Mouse (Mus musculus): ENCODE data around the gene Txndc8.

Txndc8 gene

DNA sequence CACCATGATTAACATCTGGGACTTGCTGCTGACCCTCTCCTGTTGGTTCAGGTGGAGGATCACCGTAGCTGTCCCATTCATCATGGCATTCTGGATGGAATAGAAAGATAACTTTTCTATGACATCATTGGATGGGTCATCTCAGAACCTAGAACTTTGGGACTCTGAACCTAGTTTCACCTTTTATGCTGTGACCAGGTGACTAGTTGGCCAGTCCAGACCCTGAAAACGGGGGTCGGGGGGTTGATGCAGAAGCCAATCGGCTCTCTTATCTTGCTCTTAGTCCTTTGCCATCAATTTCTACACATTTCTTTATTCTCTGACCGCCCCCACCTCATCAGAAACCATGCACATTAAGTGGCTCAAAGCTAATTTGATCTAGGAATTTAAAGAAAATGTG, at the start of gene Txndc8:
Txndc8 (minus strand) TSS at position 101 of the 400 bp plus-strand sequence.
- no peak for DNase-seq (ENCODE audit: low spot score in 2 of 2)

DNA sequence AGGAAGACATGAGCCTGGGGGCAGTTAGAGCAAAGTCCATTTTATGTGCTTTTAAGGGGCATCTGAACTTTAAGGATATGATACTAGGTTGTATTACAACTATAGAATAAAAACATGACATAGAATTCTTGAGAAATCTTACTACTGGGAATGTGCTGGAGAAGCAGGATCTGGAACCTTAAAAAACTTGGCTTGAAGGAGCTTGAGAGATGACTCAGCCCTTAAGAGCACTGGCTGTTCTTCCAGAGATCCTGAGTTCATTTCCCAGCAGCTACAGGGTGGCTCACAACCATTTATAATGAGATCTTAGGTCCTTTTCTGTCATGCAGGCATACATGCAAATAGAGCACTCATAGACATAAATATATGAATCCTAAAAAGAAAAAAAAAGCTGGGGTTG, 46.7 kb upstream of the Txndc8 start:
- DNase-seq (ENCODE audit: low spot score in 2 of 2), result no peak

DNA sequence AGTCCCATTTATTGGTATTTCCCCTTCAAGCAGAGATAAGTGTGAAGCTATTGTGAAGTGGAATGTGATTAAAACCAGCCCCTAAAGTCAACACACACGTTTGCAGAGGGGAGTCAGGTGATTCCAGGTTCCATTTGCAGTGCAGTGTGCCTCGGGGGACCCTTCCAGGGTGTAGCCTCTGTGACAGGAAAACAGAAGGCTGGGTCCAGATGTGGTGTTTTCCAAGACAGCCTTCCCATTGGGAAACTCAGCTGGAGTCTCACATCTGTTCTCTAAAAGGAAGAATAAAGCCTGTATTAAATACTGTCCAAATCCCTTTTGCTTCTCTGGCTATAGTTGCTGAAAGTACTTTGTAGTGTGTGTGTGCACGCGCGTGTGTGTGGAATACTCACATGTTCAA, 45.5 kb upstream of the Txndc8 start:
- DNase-seq (ENCODE audit: low spot score in 2 of 2), result no peak

DNA sequence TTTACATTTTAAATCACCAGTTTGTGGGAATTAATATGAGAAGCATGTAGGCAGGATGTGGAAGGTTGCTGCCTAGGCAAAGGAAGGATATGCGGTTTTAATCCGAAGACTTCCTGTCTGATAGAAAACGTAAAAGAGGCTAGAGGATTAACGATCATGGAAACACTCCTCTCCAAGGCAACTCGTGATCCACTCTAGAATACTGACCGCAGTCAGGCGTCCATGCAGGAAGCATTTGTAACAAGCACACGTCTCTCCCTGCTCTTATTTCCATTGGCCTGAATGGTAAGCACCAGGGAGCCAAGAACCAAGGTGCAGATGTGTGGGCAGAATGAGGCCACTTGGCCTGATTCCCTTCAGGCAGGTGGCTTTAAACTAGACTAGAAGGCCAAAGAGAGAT, 41.8 kb upstream of the Txndc8 start:
- DNase-seq (ENCODE audit: low spot score in 2 of 2), result no peak

DNA sequence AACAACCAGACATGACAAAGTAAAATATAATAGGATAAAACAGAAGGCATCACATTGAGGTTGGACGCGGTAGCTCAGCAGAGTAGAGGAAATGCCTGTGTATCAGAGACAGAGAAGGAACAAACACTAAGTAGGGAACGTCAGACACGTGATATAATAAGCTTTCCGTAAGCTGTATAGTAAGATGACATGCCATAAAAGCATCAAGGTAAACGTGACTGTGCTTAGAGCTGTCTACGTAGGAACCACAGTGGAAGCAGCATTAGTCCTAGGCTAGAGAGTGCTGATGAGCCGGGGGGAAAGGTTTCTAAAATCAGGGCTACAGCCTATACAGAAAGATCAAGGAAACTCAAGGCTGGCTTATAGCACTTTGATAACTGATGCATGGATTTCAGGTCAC, 41.4 kb upstream of the Txndc8 start:
- DNase-seq (ENCODE audit: low spot score in 2 of 2), result no peak

DNA sequence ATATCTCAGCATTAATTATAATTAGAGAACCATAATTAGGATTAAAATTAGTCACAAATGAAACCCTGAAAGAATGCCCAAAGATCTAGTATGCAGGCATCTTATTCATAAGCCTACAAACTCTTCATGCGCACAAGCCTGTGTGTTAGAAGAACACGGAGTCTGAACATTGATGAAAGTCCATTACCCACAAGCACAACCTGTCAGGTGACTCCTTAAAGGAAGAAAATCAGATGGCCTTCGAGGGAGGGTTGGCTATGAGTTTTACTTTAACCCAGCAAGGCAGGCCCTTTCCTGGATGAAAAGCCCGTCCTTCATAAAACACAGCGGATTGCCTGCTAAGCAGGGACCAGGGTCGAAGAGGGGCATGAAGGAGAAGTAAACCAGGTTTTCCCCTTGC, 35.9 kb upstream of the Txndc8 start:
- DNase-seq (ENCODE audit: low spot score in 2 of 2), result no peak

DNA sequence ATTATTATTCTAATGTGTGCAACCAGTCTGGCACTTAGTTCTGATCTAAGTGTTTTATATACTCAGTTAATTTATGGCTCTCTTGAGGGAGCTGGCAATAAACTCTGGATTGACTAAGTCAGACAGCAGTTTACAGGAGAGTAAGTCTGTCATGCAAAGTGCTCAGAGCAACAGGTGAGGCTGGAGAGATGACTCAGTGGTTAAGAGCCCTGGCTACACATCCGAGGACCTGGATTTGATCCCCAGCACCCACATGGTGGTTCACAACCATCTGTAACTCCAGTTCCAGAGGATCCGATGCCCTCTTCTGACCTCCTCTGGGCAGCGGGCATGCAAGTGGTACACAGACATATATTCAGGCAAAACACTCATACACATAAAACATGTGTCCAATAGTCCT, 35.4 kb upstream of the Txndc8 start:
- no peak for DNase-seq (ENCODE audit: low spot score in 2 of 2)

DNA sequence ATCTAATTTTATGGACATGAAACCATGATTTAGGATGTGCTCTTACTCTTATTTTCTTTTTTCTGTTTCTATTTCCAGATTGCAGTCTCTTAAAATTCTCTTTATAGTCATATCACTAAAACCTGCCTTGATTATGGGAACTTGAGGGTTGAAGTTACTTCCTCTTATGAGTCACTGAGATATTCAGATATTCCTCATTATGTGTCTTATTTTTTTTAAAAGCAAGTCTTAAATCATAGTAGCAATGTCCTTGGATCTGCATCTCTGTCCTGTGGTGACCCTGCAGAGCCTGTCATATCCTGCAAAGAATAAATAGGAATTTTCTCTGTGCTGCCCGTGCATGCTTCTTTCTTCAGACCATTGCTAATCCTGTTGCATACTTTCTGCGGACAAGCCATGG, 31.2 kb upstream of the Txndc8 start:
- DNase-seq (ENCODE audit: low spot score in 2 of 2), result no peak

DNA sequence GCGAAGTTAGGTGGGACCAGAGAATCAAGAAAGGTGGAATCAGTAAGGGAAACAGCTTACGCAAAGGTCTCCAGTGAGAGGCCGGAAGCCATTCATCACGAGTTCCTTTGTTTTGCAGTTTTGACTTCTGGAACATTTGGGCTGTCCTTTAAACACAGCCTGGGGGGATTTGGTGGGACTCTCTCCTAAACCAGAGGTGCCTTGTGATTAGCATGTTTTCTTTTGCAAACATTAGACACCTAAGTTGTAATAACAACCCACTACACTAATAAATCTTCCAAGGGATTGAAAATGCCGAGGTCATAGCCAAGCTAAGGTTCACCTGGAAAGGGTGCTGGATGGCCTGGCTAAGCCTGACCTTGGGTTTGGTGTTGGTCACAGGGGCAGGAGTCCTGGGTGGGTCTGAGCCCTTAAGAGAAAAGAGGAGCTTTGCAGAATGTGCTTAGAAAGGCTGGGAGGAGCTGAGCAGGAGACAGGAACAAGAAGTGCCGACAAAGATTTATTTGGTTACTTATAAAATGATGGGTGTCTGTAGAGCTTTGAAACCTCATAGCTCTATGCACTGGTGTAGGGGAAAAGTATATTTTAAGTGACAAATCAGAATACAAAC, 28.3 kb upstream of the Txndc8 start:
- no peak for DNase-seq (ENCODE audit: low spot score in 2 of 2)

DNA sequence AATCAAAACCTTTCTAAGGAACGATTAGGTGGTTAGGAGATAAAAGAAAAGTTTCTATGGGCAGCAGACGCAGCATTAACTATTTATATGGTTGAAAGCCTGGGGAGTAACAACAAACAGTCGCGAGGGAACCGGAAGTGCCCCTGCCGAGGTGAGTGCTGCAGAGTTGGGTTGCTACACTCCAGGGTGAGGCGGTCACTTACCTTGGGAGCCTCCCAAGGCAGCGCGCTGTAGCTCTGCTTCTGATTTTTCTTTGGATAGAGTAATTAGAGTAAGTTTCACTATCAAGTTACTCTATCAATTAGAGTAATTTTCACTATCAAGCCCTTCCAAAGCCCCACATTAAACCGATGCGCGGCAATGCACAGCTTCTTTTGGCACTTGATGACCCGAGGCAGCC, 25.7 kb upstream of the Txndc8 start:
- DNase-seq (ENCODE audit: low spot score in 2 of 2), result no peak

DNA sequence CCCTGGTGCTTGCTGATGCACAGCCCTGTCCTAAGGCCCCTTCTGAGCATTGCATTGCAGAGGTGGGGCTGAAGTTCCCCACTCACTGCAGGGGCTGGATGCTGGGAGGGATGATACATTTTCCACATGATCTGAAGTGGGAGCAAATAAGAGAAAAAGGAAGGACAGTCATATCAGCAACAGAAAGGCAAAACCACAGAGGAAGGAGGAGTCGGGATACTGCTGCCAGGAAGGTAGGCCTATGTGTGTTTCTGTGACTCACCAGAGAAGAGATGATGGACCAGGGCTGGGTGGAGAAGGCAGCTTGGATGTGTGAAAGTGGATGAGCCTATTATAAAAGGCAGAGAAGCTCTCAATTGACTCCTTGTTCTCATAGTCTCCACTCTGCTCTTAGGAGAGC, 23.8 kb upstream of the Txndc8 start:
- DNase-seq (ENCODE audit: low spot score in 2 of 2), result no peak

DNA sequence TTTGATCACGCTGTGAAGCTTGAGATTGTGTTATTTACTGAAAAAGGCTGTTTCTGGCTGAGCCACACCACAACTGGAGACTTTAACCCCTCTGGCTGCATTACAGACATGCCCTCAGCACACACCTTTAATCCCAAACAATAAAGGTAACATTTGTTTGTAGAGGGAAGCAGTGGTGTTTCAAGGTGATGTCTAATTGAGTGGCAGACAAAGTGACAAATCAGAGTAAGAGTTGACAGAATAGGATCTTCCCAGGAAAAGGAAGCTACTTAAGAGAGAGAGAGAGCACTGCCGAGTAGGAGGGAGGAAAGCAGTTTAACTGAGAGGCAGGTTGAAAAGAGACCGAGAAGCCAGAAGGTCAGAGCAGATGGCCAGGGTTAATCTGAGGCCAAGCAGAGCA, 5.4 kb downstream of the Txndc8 start:
- DNase-seq (ENCODE audit: low spot score in 2 of 2), result no peak

DNA sequence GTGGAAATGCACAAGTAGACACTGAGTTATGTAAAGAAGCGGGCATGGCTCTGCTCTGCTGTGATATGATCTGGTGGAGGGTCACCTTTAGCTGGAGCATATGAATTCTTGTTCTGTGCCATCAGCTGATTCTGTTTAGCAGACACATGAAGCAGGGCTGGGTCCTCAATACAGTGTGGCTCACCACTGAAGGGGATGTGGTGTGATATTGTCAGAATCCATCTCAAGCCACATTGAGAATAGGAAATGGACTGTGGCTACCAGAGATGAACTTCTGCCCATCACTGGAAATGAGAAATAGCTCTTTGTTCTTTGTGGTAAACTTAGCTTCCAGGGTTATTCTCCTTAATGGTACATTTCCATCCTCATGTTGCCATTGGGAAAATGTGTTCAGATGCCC, 17.5 kb downstream of the Txndc8 start:
- DNase-seq (ENCODE audit: low spot score in 2 of 2), result no peak

DNA sequence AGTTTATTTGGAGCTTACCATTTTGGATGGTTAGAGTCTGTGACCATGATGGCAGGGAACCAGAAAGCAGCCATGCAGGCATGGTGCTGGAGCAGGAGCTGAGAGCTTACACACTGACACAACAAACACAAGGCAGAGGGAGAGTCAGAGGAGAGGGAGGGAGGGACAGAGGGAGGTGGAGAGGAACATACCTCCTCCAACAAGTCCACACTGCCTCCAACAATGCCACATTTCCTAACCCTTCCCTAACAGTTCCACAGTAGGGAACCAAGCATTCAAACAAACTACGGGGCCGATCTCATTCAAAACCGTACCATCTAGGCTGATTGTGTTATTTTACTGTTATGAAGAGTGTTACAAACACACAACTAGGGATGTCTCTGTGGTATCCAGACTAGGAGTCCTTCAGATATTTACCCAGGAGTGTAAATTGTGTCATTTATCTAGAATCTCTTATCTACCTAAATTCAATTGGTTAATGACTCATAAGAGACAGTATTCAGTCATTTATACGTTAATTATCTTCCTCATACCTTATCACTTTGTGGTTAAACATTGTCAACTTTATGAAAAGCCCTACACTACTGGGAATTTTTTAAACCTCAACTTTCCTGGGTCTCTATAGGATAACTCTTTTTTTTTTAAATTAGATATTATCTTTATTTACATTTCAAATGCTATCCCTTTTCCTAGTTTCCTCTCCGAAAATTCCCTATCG, 34.4 kb downstream of the Txndc8 start:
- no peak for DNase-seq (ENCODE audit: low spot score in 2 of 2)

DNA sequence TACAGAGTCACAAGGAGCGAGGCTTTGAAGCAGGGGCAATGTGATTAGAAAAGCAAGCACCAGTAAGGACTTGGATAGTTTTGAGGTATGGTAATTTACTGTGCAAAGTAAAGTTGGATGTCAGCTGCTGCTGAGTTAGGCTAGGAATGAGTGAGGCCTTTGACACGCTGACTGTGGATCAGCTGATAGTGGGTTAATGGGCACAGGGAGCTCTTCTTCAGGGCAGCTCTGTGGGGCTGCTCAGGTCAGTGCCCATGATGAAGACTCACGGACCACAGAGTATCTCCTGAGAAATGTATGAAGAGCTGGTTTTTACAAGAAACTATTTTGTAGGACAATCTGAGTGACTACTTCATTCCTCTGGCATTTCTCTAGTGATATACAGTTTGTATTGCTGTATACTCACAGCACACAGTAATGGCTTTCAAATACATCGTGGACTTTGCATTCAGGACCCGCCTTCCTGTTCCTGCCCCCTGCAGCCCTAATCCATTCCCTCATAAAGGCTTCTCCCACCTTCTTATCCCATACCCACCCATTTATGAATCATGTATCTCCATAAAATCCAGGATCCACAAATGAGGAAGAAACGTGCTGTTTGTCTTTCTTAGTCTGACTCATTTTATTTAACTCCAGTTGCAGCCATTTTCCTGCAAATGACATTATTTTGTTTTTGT, 35.2 kb downstream of the Txndc8 start:
- no peak for DNase-seq (ENCODE audit: low spot score in 2 of 2)

DNA sequence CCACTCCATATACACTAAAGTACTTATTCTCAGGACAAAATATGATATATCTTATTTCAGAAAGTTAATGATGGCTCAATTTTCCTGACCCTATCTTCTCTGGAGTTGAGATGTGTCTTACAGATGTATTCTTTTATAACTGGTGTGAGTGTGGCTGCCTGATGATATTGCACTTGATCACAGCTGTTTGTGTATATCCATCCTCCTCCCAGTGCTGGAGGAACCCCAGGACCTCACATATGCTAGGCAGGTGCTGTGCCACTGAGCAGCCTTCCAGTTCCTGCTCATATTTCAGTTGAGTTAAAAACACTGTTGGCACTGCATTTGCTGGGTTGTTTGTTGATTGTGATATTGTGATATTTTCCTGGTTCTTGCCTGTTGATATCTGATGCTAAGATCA, 38.6 kb downstream of the Txndc8 start:
- no peak for DNase-seq (ENCODE audit: low spot score in 2 of 2)

DNA sequence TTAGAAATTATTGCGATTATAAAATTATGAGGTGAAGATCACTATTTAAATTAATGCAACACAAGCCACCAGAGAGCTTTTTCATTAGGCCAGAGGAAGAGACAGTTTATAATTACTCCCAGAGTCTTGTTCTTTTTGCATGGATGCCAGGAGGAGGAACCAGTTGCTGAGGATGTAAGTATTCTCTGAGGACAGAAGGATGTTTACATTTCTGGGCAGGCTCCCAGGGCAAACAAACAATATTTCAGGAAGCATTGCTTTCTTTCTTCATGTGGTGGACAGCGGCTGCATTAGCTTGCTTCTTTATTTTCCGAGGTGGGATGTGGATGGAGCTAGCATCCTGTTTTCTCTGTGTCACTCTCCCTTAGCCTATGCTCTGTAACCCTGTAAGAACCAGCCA, 41.7 kb downstream of the Txndc8 start:
- no peak for DNase-seq (ENCODE audit: low spot score in 2 of 2)

DNA sequence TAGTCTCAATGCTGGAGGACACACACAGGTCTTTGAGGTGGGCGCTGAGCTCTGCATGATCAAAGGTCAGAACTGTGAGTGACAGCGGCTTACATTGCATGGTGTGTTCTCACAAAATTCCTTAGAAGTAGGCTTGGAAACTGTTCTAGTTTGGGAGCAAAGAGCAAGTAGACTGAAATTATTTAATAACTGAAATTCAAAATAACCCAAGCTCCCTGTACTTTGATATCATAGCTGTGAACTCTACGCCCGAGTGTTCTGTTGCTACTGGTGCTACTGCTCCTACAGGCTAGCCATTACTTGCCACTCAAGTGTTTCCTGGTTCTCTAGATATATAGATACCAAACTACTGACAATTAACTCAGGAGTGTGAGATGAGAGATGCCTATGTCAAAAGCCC, 43.4 kb downstream of the Txndc8 start:
- no peak for DNase-seq (ENCODE audit: low spot score in 2 of 2)

DNA sequence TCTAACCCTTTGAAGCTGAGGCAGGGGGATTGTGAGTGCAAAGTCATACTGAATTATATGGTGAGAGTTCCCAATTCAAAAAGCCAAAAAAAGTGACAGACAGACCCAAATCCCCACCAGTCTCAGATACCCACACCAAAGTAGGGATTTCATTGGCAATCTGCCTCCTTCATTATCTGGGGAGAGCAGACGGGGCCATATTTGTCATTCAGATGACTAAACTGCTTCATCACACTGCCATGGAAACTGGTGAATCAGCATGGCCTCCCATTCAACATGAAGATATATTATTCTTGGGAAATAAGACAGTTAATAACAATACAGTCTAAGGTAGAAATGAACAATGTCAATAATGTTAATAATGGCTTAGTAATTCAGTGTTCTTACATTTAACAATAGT, 44.8 kb downstream of the Txndc8 start:
- DNase-seq (ENCODE audit: low spot score in 2 of 2), result no peak

DNA sequence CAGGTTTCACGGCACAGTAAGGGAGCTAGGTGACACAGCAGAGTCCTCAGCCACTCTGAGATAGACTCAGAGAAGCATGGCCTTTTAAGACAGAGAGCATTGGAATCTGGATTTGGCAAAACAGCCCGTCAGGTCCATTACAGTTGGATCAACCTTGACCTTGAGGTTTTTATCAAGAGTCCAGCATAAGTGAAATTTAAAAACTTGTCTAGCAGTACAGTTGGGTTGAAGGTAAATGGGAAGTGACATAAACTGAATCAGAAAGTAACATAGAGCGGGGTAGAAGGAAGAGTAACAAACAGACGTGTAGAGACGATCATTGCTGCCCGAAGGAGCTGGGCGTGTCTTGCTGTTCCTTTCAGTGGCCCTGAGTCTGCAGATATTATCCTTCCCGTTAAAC, 49.9 kb downstream of the Txndc8 start:
- DNase-seq (ENCODE audit: low spot score in 2 of 2), result no peak

DNA sequence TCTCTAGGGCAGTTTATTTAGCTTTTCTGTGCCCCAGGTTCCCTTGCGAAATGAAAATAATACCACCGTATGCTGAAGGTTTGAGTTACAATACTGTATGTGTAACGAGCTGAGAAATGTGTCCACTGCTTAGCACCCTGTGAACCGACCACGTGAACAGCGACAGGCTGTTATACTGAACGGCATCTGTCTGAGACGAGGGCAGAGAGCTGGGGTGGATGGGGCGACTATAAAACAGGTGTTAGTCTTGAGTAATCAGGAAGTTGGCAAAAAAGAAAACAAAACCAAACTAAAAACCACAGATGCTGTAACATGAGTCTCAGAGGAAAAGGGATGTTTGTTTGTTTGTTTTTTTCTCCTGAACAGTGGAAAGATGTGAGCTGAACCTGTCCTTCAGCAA, 50.8 kb downstream of the Txndc8 start:
- DNase-seq (ENCODE audit: low spot score in 2 of 2), result no peak

DNA sequence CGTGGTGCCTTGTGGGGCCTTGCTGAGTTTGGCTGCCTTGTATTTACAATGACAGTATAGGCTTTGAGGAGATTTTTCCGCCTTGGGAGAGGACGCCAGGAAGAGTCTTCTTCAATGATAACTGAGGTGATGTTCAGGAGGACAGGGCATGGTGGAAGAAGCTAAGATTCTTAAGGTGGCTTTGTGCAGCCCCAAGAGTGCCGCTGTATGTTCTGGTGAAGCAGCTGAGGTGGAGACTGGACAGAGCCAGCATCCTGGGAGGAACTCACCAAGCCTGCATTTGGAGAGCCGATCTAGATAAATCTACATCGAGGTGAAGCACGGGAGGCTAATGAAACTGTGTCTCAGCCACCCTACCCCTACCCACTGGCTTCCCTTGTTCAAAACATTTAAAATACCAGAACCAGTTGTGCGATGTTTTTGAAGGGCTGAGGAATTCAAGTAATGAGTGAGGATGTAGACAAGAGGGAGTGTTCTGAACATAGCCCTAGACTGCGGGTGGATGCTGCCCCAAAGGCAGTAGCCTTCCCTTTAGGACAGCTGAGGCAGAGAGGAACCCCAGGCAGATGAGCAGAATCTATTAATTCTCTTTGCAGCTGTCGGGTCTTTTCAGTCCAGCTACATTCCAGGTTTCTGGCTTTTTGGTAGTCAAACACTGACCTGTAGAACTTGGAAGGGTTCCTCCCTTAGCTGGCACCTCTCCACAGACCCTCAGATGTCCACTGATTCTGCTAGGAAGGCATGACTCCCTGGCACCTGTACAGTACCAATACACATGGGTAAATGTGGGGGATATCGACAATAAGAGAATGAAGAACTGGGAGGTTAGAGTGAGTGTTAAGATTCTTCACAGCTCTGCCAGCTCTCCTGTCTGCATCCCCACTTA, 51.5 kb downstream of the Txndc8 start:
- DNase-seq (ENCODE audit: low spot score in 2 of 2), result no peak
